Mouse (Mus musculus): ENCODE results near the gene Mrpl50. TPM values are rescaled to one million over a fixed set of nuclear protein-coding genes. Genes with fewer than 3 reads are reported as not detected.
"Not testable (repeated sequence)": the region's sequence is repeated elsewhere in the genome, so short reads cannot be mapped to it uniquely, and the experiment has no call there.

The Mrpl50 gene
- polyA plus RNA-seq, 1 experiment from 2014 or later = 24.5 TPM

DNA sequence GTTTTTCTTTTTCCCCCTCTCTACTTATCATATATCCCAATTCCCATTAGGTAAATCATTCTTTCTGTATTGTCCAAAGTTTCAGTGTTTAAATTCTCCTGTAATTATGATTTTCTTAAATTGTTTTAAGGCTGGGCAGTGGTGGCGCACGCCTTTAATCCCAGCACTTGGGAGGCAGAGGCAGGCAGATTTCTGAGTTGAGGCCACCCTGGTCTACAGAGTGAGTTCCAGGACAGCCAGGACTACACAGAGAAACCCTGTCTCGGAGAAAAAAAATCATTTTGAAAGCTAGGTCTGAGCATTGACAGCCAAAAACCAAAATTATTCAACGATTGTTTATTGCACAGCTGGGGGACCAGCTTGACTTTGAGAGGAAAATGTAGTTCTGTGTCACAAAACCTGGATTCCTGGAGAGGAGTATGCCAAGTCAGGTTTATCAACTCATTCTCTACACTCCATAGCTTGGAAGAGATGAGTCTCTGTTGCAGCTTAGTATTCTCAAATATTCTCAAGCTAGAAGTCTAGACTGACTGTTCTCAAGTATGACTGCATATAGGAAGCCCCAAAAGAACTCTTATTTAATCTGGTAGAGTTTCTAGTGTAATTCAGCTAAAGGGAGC lies 14.9 kb upstream of the Mrpl50 start:
- Histone ChIP-seq H3K4me3 (ENCODE audit: inconsistent target) (no peak overlapping the region), H3K36me3 (ENCODE audit: inconsistent target) (no peaks in the 10 kb centered on the region), H3K79me2 (ENCODE audit: inconsistent target) (no peaks in the 10 kb centered on the region), H3K27ac (no peak overlapping the region)
- WGBS (ENCODE audit: missing documents) = 87% methylated on average over 4 of the region's 4 CpGs

DNA sequence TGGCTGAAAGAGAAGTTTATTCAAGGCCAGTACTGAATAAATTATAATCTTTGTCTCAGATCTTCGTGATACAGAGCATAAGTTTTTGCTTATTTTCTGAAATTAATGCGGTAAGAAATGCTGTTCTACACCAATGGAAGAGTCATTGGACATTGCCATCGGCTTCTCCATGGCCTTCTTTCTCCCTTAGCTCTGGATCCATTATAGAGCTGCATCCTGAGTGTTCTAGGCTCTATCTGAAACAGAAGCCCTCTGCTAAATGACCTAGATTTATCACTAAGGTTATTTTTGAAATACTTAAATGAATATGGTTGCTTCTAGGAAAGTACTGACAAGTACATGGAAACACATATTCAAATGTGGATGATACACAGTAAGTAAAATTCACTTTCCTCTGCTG lies 14.1 kb upstream of the Mrpl50 start:
- H3K36me3 ChIP-seq (ENCODE audit: inconsistent target) = peaks cover 3% of the 10 kb centered on the region; the same call in 1 of the 2 replicates
- no peak overlapping the region for H3K4me3 ChIP-seq (ENCODE audit: inconsistent target)
- 100% methylated on average over 3 of the region's 3 CpGs for WGBS (ENCODE audit: missing documents)
- H3K27ac ChIP-seq = no peak overlapping the region
- H3K79me2 ChIP-seq (ENCODE audit: inconsistent target) = no peaks in the 10 kb centered on the region

DNA sequence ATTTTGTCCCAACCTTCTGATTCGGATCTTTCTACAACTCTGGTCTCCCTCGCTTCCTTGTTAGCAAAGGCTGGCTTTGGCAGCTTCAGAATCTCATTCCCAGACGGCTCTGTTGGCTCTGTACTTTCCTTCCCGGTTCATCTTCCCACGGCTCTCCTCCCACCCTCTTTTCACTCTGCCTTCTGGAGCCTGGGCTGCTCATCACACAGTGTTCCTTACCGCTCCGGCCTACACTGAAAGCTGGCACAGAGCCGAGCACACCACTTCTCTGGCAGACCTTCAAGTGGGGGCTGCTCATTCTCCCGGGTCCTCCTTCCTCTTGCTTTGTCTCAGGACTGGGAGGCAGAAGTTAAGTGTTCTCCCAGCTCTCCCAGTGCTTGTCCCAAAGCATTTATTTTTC lies 1.7 kb upstream of the Mrpl50 start:
- 94% methylated on average over 9 of the region's 9 CpGs for WGBS (ENCODE audit: missing documents)
- peaks cover 32% of the 10 kb centered on the region for H3K79me2 ChIP-seq (ENCODE audit: inconsistent target)
- no peak overlapping the region for H3K4me3 ChIP-seq (ENCODE audit: inconsistent target)
- no peak overlapping the region for H3K27ac ChIP-seq
- no peaks in the 10 kb centered on the region for H3K36me3 ChIP-seq (ENCODE audit: inconsistent target)

DNA sequence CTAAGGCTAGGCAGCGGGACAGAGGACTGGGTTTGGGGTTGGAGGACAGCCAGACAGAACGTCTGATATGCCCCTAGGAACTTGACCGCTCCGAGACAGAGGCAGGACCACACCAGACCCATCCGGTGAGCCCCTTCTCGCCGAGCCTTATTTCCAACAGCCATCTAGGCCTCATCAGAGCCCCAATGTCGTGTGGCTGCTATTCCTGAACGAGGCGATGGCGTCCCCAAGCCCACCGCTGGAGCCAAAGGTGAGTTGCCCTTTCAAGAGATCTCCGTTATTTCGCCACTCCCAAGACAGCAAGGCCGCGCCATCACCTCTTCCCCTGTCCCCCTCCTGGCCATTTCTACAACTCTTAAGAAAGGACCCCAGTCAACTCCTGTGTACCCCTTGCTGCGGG lies 453 bp upstream of the Mrpl50 start:
- H3K36me3 ChIP-seq (ENCODE audit: inconsistent target) = no peaks in the 10 kb centered on the region
- peak overlapping the region; percentile 93 for H3K4me3 ChIP-seq (ENCODE audit: inconsistent target)
- H3K79me2 ChIP-seq (ENCODE audit: inconsistent target) = peaks cover 45% of the 10 kb centered on the region
- peak overlapping the region; percentile 21; the same call in 1 of the 2 replicates for H3K27ac ChIP-seq
- 2% methylated on average over 17 of the region's 17 CpGs for WGBS (ENCODE audit: missing documents)

DNA sequence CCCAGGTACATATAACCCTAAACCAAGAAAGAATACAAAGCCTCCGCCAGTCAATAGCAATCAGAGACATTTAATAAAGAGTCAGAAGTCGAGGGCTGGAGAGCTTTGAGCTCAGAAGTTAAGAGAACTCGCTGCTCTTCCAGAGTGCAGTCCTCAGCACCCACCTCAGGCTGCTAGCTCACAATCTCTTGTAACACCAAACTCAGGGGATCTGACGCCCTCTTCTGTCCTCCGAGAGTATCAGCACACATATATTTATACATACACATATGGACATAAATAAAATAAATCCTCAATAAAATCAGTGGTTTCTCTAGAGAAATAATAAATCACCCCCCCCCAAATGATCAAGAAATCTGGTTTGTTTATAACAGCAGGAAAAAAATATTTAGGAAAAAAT lies 1.4 kb downstream of the Mrpl50 start:
- 81% methylated on average over 5 of the region's 5 CpGs for WGBS (ENCODE audit: missing documents)
- H3K4me3 ChIP-seq (ENCODE audit: inconsistent target) = no peak overlapping the region

DNA sequence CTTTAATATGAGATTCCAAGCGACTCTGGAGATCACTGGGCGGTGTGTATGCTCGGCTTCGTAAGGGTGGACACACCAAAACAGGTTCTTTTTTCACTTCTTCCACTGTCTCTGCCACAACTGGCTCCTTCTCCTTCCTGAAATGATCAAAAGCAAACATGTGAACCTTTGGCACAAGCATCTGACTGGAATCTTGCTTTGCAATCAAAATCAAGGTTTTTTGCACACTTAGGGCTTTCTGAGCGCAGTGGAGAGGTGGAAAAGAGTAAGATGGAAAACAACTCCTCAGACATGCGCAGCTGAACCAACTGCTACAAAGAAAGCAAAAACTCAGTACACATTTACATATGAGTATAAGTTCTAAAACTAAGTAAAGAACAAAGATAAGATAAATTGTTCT lies 6.5 kb downstream of the Mrpl50 start:
- WGBS (ENCODE audit: missing documents) = over 99% methylated on average over 6 of the region's 6 CpGs
- Histone ChIP-seq H3K4me3 (ENCODE audit: inconsistent target) (no peak overlapping the region), H3K79me2 (ENCODE audit: inconsistent target) (peaks cover 49% of the 10 kb centered on the region), H3K27ac (no peak overlapping the region), H3K36me3 (ENCODE audit: inconsistent target) (peaks cover 16% of the 10 kb centered on the region)

More for the DNA sequence above, 1.4 kb downstream of the Mrpl50 start:
- Histone ChIP-seq H3K79me2 (ENCODE audit: inconsistent target) (peaks cover 63% of the 10 kb centered on the region), H3K27ac (no peak overlapping the region), H3K36me3 (ENCODE audit: inconsistent target) (no peaks in the 10 kb centered on the region)

DNA sequence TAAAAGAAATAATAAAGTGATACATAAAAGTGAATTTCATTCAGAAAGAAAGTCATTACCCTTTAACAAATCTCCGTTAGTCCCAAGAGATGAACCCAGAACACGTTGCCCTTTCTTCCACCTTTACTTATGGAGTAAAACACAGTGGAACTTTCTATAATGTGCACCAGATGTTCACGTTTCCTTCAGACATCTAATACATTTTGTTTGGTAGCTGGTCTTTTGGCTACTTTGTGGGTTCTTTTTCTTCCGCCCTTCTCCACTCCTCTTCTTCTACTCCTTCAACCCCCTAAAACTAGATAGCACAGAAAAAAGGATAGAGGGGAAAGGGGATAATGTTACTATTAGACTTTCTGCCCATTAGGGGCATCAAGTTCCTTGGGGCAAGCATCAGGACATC lies 8.3 kb downstream of the Mrpl50 start:
- Histone ChIP-seq H3K36me3 (ENCODE audit: inconsistent target) (peaks cover 16% of the 10 kb centered on the region), H3K79me2 (ENCODE audit: inconsistent target) (peaks cover 31% of the 10 kb centered on the region), H3K27ac (no peak overlapping the region), H3K4me3 (ENCODE audit: inconsistent target) (no peak overlapping the region)
- WGBS (ENCODE audit: missing documents) = 100% methylated on average over 3 of the region's 4 CpGs

DNA sequence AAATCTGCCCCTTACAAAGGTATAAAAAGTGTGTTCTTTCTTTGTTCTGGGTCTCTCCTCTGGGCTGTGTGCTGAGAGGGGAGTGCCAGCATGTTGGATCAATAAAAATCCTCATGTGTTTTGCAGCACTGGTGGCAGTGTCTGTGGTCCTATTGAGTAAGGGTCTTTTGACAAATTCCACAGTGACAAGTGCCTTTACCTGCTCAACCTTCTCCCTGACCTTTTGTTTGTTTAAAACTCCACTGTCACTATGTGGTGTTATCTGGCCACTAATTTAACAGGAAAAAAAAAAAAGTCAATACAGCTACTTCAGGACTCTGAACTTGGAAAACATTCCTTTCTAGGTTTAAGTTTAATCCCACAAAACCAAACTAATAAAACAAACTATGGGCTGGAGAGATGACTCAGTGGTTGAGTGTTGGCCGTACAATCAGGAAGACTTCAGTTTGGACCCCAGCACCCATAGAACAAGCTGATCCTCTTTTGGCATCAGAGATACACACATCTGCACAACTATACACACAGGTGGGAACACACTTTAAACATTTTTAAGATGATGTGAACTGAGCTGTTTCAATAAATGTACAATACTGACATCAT lies 10.6 kb downstream of the Mrpl50 start:
- H3K79me2 ChIP-seq (ENCODE audit: inconsistent target); H3K27ac ChIP-seq; H3K4me3 ChIP-seq (ENCODE audit: inconsistent target): not testable (repeated sequence)
- WGBS (ENCODE audit: missing documents) = no CpG with 5 or more reads among the region's 1 CpGs
- peaks cover 16% of the 10 kb centered on the region for H3K36me3 ChIP-seq (ENCODE audit: inconsistent target)

DNA sequence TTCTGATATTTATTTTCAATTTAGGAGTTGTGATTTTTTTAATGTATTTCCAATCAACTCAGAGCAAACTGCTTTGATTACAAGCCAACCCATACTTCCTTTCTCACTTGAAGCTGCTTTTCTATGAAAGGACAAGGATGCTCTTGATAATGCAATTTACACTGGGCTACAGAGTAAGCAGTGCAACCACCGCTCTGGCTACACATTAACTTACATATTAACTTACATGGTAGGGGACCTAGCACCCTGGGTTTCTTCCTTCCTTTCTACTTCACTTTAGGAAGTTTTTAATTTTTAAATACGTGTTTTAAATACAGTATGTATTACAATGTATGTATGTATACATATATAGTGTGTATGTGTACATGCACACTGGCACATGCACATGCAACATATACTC lies 11.7 kb downstream of the Mrpl50 start:
- Histone ChIP-seq H3K79me2 (ENCODE audit: inconsistent target) (no peaks in the 10 kb centered on the region), H3K4me3 (ENCODE audit: inconsistent target) (no peak overlapping the region), H3K27ac (no peak overlapping the region), H3K36me3 (ENCODE audit: inconsistent target) (peaks cover 16% of the 10 kb centered on the region)
- 94% methylated on average over 2 of the region's 2 CpGs for WGBS (ENCODE audit: missing documents)

DNA sequence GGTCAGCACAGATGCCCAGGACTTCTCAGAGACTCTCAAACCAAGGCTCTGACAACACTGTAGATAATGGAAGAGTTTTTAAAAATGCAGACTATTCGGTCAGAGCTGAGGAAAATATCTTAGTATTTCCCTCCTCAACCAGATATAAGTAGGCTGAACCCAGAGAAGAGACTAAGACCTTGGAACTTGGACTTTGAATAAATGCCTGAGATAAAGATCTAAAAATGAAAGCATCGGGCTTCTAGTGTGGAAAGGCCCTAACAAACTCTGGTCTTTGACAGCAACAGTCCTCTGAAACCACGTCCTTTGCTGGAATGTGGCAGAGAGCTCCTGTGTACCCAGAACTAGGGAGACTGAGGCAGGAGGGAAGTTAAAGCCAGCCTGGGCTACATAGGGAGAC lies 14.5 kb downstream of the Mrpl50 start, which contains the start of gene Baat:
TSS of gene Baat (minus strand) at position 172 of the 400 bp plus-strand sequence.
- H3K27ac ChIP-seq = no peak within 1 kb of the TSS

DNA sequence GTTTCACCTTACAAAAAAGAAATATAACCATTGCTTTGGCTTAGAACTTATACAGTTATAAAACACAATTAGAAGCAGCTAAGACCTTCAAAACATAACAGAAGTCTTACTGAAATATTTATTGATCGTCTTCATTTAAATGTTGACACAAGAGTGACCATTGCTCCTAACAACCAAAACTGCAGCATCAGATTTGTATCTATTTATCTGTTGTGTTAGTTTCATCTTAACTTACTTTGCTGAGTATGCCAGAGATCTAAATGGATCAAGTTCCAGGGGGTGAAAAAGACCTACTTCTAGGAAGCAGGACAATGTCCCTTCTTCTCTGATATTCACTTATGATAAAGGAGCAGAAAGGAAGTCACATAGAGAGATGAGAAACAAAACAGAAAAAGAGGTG lies 17.3 kb downstream of the Mrpl50 start:
- 91% methylated on average over 1 of the region's 1 CpGs for WGBS (ENCODE audit: missing documents)
- Histone ChIP-seq H3K4me3 (ENCODE audit: inconsistent target) (no peak overlapping the region), H3K27ac (no peak overlapping the region), H3K36me3 (ENCODE audit: inconsistent target) (no peaks in the 10 kb centered on the region), H3K79me2 (ENCODE audit: inconsistent target) (no peaks in the 10 kb centered on the region)

More for the DNA sequence above, 14.5 kb downstream of the Mrpl50 start, which contains the start of gene Baat:
- Histone ChIP-seq H3K79me2 (ENCODE audit: inconsistent target) (no peaks in the 10 kb centered on the region), H3K4me3 (ENCODE audit: inconsistent target) (no peak within 1 kb of the TSS), H3K36me3 (ENCODE audit: inconsistent target) (no peaks in the 10 kb centered on the region)
- 71% methylated on average over 3 of the region's 3 CpGs for WGBS (ENCODE audit: missing documents)

DNA sequence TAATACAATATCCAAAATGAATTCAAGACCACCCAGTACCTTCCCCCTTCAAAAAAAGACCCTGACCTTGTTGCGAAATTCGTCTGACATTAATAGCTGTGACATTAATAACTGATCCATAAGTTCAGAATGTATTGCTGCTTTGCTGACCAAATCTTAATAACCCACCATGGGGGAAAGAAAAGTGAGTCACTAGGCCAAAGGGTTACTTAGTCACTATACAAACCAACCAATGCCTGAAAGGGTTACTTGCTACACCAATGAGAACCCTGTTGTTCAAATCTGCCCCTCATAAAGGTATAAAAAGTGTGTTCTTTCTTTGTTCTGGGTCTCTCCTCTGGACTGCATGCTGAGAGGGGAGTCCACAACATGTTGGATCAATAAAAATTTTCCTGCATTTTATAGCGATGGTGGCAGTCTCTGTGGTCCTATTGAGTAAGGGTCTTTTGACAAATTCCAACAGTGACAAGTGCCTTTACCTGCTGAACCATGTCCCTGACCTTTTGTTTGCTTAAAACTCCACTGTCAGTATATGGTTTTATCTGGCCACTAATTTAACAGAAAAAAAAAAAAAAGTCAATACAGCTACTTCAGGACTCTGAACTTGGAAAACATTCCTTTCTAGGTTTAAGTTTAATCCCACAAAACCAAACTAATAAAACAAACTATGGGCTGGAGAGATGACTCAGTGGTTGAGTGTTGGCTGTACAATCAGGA lies 34.8 kb downstream of the Mrpl50 start:
- H3K27ac ChIP-seq; H3K79me2 ChIP-seq (ENCODE audit: inconsistent target); H3K4me3 ChIP-seq (ENCODE audit: inconsistent target); H3K36me3 ChIP-seq (ENCODE audit: inconsistent target): not testable (repeated sequence)
- 83% methylated on average over 3 of the region's 3 CpGs for WGBS (ENCODE audit: missing documents)

DNA sequence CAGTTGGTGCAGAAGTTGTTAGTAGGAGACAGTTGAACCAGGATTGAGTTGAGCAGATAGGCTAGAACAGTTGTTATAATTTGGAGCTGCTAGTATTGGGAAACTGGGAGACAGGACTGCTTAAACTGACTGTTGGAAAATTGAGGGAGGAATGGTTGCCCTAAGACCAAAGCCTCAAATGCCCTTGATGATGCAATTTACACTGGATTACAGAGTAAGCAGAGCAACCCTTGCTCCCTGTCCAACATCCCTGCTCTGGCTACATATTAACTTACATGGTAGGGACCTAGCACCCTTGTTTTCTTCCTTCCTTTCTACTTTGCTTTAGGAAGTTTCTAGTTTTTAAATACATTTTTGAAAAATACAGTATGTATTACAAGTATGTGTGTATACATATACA lies 35.5 kb downstream of the Mrpl50 start:
- Histone ChIP-seq H3K79me2 (ENCODE audit: inconsistent target) (no peaks in the 10 kb centered on the region), H3K36me3 (ENCODE audit: inconsistent target) (no peaks in the 10 kb centered on the region), H3K4me3 (ENCODE audit: inconsistent target) (no peak overlapping the region), H3K27ac (no peak overlapping the region)

DNA sequence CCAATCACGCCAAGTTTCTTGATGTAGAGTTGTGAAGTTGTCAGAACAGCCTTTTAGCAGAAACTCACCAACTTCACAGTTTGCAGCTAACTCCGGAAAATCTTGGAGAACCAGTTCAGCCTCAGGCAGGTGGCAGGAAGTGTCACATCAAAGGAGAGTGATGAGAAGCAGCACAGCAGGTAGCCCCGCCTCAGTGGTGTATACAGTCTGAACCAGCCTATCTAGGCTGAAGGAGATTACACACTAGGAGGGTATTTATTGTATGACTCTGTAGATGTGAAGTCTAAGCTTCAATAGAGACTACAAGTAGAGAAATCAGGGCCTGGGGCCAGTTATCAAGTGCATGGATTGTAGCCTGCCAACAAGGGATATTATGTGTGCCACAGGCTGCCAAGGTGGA lies 40.0 kb downstream of the Mrpl50 start:
- H3K27ac ChIP-seq = no peak overlapping the region
- WGBS (ENCODE audit: missing documents) = 97% methylated on average over 3 of the region's 3 CpGs

DNA sequence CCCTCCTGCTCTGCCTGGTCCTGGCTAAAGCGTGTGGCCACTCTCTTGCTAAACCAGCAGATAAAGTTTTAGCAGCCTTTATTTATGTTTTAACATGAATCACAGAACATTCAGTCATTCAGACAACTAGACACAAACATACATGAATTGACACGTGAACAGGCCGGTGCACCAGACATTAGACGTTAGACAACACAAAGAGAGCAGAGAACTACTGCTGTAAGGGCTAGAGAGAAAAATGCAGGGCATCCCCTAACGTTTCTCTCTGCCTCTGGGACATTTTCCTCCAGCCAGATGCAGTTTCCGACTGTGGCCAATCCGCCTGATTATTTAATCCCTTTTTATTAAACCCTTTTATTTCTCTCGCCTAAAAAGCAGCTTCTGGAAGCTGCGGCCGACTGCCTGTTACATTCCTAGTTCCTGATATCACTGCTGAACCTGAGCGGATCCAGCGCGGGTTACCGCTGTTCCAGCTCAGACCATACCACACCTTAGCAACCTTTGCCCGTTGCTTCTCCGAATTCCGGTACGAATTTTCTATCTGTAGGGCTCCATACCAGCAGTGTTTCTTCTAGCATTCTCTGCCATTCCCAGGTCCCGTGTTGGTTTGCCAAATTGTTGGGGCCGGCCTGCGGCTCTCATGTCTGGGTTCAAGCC lies 40.7 kb downstream of the Mrpl50 start:
- Histone ChIP-seq H3K36me3 (ENCODE audit: inconsistent target) (no peaks in the 10 kb centered on the region), H3K4me3 (ENCODE audit: inconsistent target) (no peak overlapping the region), H3K79me2 (ENCODE audit: inconsistent target) (no peaks in the 10 kb centered on the region), H3K27ac (no peak overlapping the region)
- WGBS (ENCODE audit: missing documents) = 77% methylated on average over 21 of the region's 21 CpGs

More for the DNA sequence above, 40.0 kb downstream of the Mrpl50 start:
- no peak overlapping the region for H3K4me3 ChIP-seq (ENCODE audit: inconsistent target)
- no peaks in the 10 kb centered on the region for H3K36me3 ChIP-seq (ENCODE audit: inconsistent target)
- H3K79me2 ChIP-seq (ENCODE audit: inconsistent target) = no peaks in the 10 kb centered on the region
